Mouse (Mus musculus) CH12.LX (cell line): Measurements from ENCODE around the gene Slc4a3. TPM values are rescaled to one million over a fixed set of nuclear protein-coding genes. Genes with fewer than 3 reads are reported as not detected.

Experiments used
- DNase-seq: peaks from one replicate; pipeline ENCODE4 v3.0.0-alpha.2; 2013; ENCODE audit errors: extremely low read depth
- H3K27ac ChIP-seq: 2 replicates; pipeline ENCODE4 v1.5.1; 2012; ENCODE audit warnings: low read depth, mild to moderate bottlenecking, control low read depth, moderate library complexity; ENCODE audit not compliant: insufficient read depth
- H3K27me3 ChIP-seq: replicated peaks from 2 replicates; pipeline ENCODE3; 2012; ENCODE audit warnings: inconsistent platforms
- H3K36me3 ChIP-seq, 2 experiments: replicated peaks in 1 of 2; 2 replicates each; pipeline versions ENCODE3 to v1.6.1; 2012; ENCODE audit warnings: inconsistent platforms in 1 of 2, low read length in 1 of 2, mild to moderate bottlenecking in 1 of 2, mixed read lengths in 1 of 2, moderate library complexity in 1 of 2; ENCODE audit not compliant: control insufficient read depth in 1 of 2, insufficient read depth in 1 of 2
- H3K4me1 ChIP-seq, 2 experiments: 2 replicates each; pipeline ENCODE4 v1.6.1; 2012; ENCODE audit warnings: inconsistent platforms in 1 of 2, moderate library complexity in 1 of 2; ENCODE audit not compliant: insufficient read depth in 2 of 2, control insufficient read depth in 1 of 2
- H3K4me2 ChIP-seq: 2 replicates; pipeline ENCODE4 v1.6.1; 2012; ENCODE audit warnings: low read depth, mild to moderate bottlenecking, control low read depth; ENCODE audit not compliant: poor library complexity, insufficient read depth, severe bottlenecking
- H3K4me3 ChIP-seq, 3 experiments: fragments of 150-350 bp in 1 of 3; sonication (generic) in 1 of 3; replicated peaks in 1 of 3; 2 replicates each; pipeline versions ENCODE3 to v1.5.1; 2011 to 2012; ENCODE audit warnings: low read depth in 2 of 3, low read length in 2 of 3, mild to moderate bottlenecking in 2 of 3, moderate library complexity in 2 of 3, control low read depth in 1 of 3, improper control_type of control experiment in 1 of 3, inconsistent platforms in 1 of 3, mixed read lengths in 1 of 3; ENCODE audit not compliant: poor library complexity in 1 of 3
- H3K79me2 ChIP-seq: replicated peaks from 2 replicates; pipeline ENCODE4 v1.6.1; 2012; ENCODE audit warnings: mild to moderate bottlenecking, moderate library complexity; ENCODE audit not compliant: control insufficient read depth, poor library complexity, insufficient read depth, severe bottlenecking; ENCODE audit errors: extremely low read depth
- H3K9ac ChIP-seq: 2 replicates; pipeline ENCODE4 v1.6.1; 2012; ENCODE audit warnings: low read depth, mild to moderate bottlenecking, control low read depth, moderate library complexity; ENCODE audit not compliant: insufficient read depth
- H3K9me3 ChIP-seq: replicated peaks from 2 replicates; pipeline ENCODE3; 2012; ENCODE audit warnings: low read length, inconsistent platforms, mixed read lengths
- BHLHE40 ChIP-seq: IDR thresholded peaks from 2 replicates; pipeline ENCODE4 v1.6.1; 2011; ENCODE audit warnings: mild to moderate bottlenecking, low read depth, low read length, improper control_type of control experiment
- CHD2 ChIP-seq: IDR thresholded peaks from 2 replicates; pipeline ENCODE4 v1.6.1; 2011; ENCODE audit warnings: low read length, improper control_type of control experiment
- CTCF ChIP-seq, 2 experiments: IDR thresholded peaks in 1 of 2; conservative IDR thresholded peaks in 1 of 2; 2 replicates each; pipeline ENCODE4 v1.5.1; 2011 to 2012; ENCODE audit warnings: low read depth in 2 of 2, low read length in 2 of 2, improper control_type of control experiment in 1 of 2, inconsistent platforms in 1 of 2, mild to moderate bottlenecking in 1 of 2, moderate library complexity in 1 of 2
- GABPA ChIP-seq: IDR thresholded peaks from 2 replicates; pipeline ENCODE4 v1.6.1; 2012; ENCODE audit warnings: low read depth, low read length, improper control_type of control experiment, inconsistent platforms; ENCODE audit not compliant: insufficient replicate concordance
- JUN ChIP-seq: IDR thresholded peaks from 2 replicates; pipeline ENCODE4 v1.6.1; 2011; ENCODE audit warnings: low read depth, mild to moderate bottlenecking, low read length, improper control_type of control experiment, moderate library complexity; ENCODE audit not compliant: insufficient read depth
- MAFK ChIP-seq: IDR thresholded peaks from 2 replicates; pipeline ENCODE4 v1.6.1; 2011; ENCODE audit warnings: low read length, improper control_type of control experiment; ENCODE audit not compliant: insufficient replicate concordance
- MAX ChIP-seq: IDR thresholded peaks from 2 replicates; pipeline ENCODE4 v1.6.1; 2011; ENCODE audit warnings: low read length, improper control_type of control experiment
- MEF2A ChIP-seq: IDR thresholded peaks from 2 replicates; pipeline ENCODE4 v1.6.1; 2014; ENCODE audit warnings: low read depth, mild to moderate bottlenecking, inconsistent platforms, low read length, improper control_type of control experiment, borderline replicate concordance
- NELFE ChIP-seq: IDR thresholded peaks from 2 replicates; pipeline ENCODE4 v1.6.1; 2011; ENCODE audit warnings: low read depth, low read length, improper control_type of control experiment
- PAX5 ChIP-seq: IDR thresholded peaks from 2 replicates; pipeline ENCODE4 v1.6.1; 2012; ENCODE audit warnings: low read length, inconsistent platforms, mixed read lengths
- POLR2A ChIP-seq: IDR thresholded peaks from 2 replicates; pipeline ENCODE4 v1.6.1; 2011; ENCODE audit warnings: low read depth, mild to moderate bottlenecking, improper control_type of control experiment, low read length
- SIN3A ChIP-seq: IDR thresholded peaks from 2 replicates; pipeline ENCODE4 v1.6.1; 2012; ENCODE audit warnings: low read length, improper control_type of control experiment, inconsistent platforms
- SMC3 ChIP-seq: IDR thresholded peaks from 2 replicates; pipeline ENCODE4 v1.6.1; 2011; ENCODE audit warnings: low read depth, low read length, improper control_type of control experiment
- TBP ChIP-seq: conservative IDR thresholded peaks from 2 replicates; pipeline ENCODE4 v1.6.1; 2011; ENCODE audit warnings: low read depth, low read length, improper control_type of control experiment
- USF2 ChIP-seq: conservative IDR thresholded peaks from 2 replicates; pipeline ENCODE4 v1.6.1; 2011; ENCODE audit warnings: low read depth, low read length, improper control_type of control experiment
- ZC3H11A ChIP-seq: IDR thresholded peaks from 2 replicates; pipeline ENCODE4 v1.6.1; 2012; ENCODE audit warnings: low read depth, mild to moderate bottlenecking, inconsistent platforms, low read length, improper control_type of control experiment
- ZKSCAN1 ChIP-seq: IDR thresholded peaks from 2 replicates; pipeline ENCODE4 v1.6.1; 2012; ENCODE audit warnings: low read depth, inconsistent platforms, low read length, improper control_type of control experiment, borderline replicate concordance
- ZMIZ1 ChIP-seq: IDR thresholded peaks from 2 replicates; pipeline ENCODE4 v1.6.1; 2012; ENCODE audit warnings: low read depth, mild to moderate bottlenecking, inconsistent platforms, low read length, improper control_type of control experiment
- ZNF384 ChIP-seq: IDR thresholded peaks from 2 replicates; pipeline ENCODE4 v1.6.1; 2012; ENCODE audit warnings: low read depth, low read length, improper control_type of control experiment, inconsistent platforms
- dilution Hi-C: fragments of 300-500 bp; cut with MboI; formaldehyde crosslinking; loops from 2 replicates; pipeline ENCODE4 v1.14.3; 2020; ENCODE audit warnings: low sequenced_read_pairs; ENCODE audit not compliant: extremely low pct_unique_long_range_greater_than_20kb, extremely low pct_ligation_motif_present
- in situ Hi-C: fragments of 300-500 bp; cut with MboI; formaldehyde crosslinking; loops from 3 replicates; pipeline ENCODE4 v1.14.3; 2019; ENCODE audit warnings: low sequenced_read_pairs, low pct_ligation_motif_present, low pct_unique_long_range_greater_than_20kb, mixed read lengths
- polyA plus RNA-seq: library from polyadenylated mRNA; unstranded; fragments of >175 nt; gene quantifications from 2 replicates; pipeline ENCODE4 v1.2.1, GENCODE M21; 2012; ENCODE audit warnings: low read depth; ENCODE audit not compliant: insufficient read length
- total RNA-seq, 2 experiments: library from RNA; depleted of rRNA; stranded (reverse); fragments of 300-350 nt in 1 of 2; fragments of >200 nt in 1 of 2; gene quantifications; 2 replicates each; pipeline ENCODE4 v1.2.3; 2012 to 2014

Slc4a3 gene
- total and polyA plus RNA-seq, 3 experiments: 0.03 to 0.21 TPM; not detected in 1

DNA sequence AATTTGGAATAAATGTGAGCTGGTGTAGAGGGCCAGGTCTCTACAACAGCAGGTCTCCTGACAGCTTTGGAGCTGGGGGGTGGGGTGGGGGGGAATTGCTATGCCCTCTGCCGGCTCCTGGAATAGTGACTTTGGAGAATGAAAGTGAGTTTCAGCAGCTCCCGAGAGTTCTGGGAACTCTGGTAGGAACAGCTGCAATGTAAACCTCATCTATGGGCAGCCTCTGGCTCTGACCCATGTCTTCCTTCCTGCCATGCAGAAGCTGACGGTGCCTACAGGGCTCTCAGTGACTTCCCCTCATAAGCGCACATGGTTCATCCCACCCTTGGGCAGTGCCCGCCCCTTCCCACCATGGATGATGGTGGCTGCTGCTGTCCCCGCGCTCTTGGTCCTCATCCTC lies 9.6 kb downstream of the Slc4a3 start:
- H3K4me2 ChIP-seq: no peak overlapping the region
- in situ Hi-C loops (loop anchor here (5.0 to 25.0 kb wide), 2 partner anchors 37 to 218 kb away; no protein-coding TSS in a partner anchor), dilution Hi-C loops (no loop called here)
- H3K36me3 ChIP-seq: no peaks in the 10 kb centered on the region
- no peak for TF ChIP-seq TBP
- no peak for TF ChIP-seq NELFE
- no peak for TF ChIP-seq USF2
- no peak for TF ChIP-seq GABPA
- TF ChIP-seq ZNF384: no peak
- TF ChIP-seq PAX5: no peak
- no peak for TF ChIP-seq CTCF (conservative IDR thresholded peaks at IDR 0.05 in 1 of 2, IDR thresholded peaks at IDR 0.05 in 1 of 2; ENCODE audit: low read depth in 2 of 2, low read length in 2 of 2)
- no peak for TF ChIP-seq POLR2A
- H3K9me3 ChIP-seq: no peaks in the 10 kb centered on the region
- peaks cover 3 to 19% of the 10 kb centered on the region in 2 experiments for H3K4me1 ChIP-seq
- DNase-seq: no peak
- H3K9ac ChIP-seq: no peak overlapping the region
- H3K4me3 ChIP-seq: no peak overlapping the region
- no peak overlapping the region for H3K27ac ChIP-seq
- H3K27me3 ChIP-seq: peaks cover 42% of the 10 kb centered on the region
- no peaks in the 10 kb centered on the region for H3K79me2 ChIP-seq

DNA sequence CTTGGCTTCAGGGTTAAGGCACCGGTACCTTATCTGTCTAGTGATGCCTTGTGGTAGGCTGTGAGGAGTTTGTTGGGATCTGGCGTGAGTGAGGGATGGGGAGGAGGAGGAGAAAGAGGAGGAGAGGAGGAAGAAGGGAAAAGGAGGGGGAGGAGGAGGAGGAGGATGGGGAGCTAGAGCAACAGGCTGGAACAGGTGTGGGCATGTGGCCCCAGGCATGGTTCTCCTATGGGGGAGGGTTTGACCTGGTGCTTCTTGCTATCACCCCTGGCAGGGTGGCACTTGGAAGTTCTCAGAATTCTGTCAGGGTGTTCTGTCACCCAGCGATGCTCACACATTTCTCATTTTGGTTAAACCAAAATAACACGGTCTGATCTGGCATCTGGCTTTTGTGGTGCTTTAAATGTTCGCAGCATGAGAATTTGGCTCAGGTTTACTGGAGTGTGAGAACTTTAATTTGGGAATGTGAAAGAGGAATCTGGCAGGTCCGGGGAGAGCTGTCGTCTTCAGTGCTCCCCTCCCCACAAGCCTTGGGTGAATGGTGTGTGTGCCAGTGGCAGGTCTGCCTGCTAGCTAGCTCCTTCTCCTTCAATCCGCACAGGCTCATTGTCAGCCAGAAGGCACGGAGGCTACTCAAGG lies 10.2 kb downstream of the Slc4a3 start:
- no peak overlapping the region for H3K4me2 ChIP-seq
- H3K36me3 ChIP-seq: no peaks in the 10 kb centered on the region
- H3K4me3 ChIP-seq: no peak overlapping the region
- TF ChIP-seq JUN (no peak), SIN3A (no peak), ZKSCAN1 (no peak), MAFK (no peak), MEF2A (no peak), ZMIZ1 (no peak), SMC3 (no peak), USF2 (no peak), BHLHE40 (no peak), CHD2 (no peak), ZC3H11A (no peak), MAX (no peak), CTCF (conservative IDR thresholded peaks at IDR 0.05 in 1 of 2, IDR thresholded peaks at IDR 0.05 in 1 of 2; ENCODE audit: low read depth in 2 of 2, low read length in 2 of 2) (no peak)
- peaks cover 36% of the 10 kb centered on the region for H3K27me3 ChIP-seq
- H3K9ac ChIP-seq: no peak overlapping the region
- dilution Hi-C loops (no loop called here), in situ Hi-C loops (loop anchor here (5.0 to 25.0 kb wide), 2 partner anchors 36 to 219 kb away; no protein-coding TSS in a partner anchor)
- H3K79me2 ChIP-seq: no peaks in the 10 kb centered on the region
- DNase-seq: no peak
- H3K27ac ChIP-seq: no peak overlapping the region
- H3K9me3 ChIP-seq: no peaks in the 10 kb centered on the region
- peaks cover 3 to 16% of the 10 kb centered on the region in 2 experiments for H3K4me1 ChIP-seq
